Mouse (Mus musculus) midbrain, postnatal 0 days (tissue): ENCODE data around the gene Galnt16. TPM values are rescaled to one million over a fixed set of nuclear protein-coding genes. Genes with fewer than 3 reads are reported as not detected.

ENCODE experiments used
- ATAC-seq: fragments of 200-750 bp; cut with Nextera tagmentation; 2 replicates; pipeline ENCODE4 v1.8.0; 2017; ENCODE audit warnings: moderate number of reproducible peaks, mild to moderate bottlenecking, moderate TSS enrichment, moderate library complexity; ENCODE audit not compliant: low FRiP score
- DNase-seq: peaks from one replicate; pipeline ENCODE4 v3.0.0-alpha.2; 2015; ENCODE audit warnings: low spot score
- H3K27ac ChIP-seq: fragments of 300-500 bp; sonication (generic); 2 replicates; pipeline ENCODE4 v1.5.1; 2014; ENCODE audit warnings: low read depth, mild to moderate bottlenecking, low read length, mixed read lengths
- H3K27me3 ChIP-seq: fragments of 300-500 bp; sonication (generic); 2 replicates; pipeline ENCODE4 v1.6.1; 2014; ENCODE audit warnings: low read length, control low read depth, mixed read lengths; ENCODE audit not compliant: insufficient read depth
- H3K36me3 ChIP-seq: fragments of 300-500 bp; sonication (generic); 2 replicates; pipeline ENCODE4 v1.6.1; 2014; ENCODE audit warnings: low read length, control low read depth, mixed read lengths; ENCODE audit not compliant: insufficient read depth
- H3K4me1 ChIP-seq: fragments of 300-500 bp; sonication (generic); 2 replicates; pipeline ENCODE4 v1.6.1; 2014; ENCODE audit warnings: mild to moderate bottlenecking, control low read depth, antibody characterized with exemption, low read length, mixed read lengths; ENCODE audit not compliant: insufficient read depth
- H3K4me2 ChIP-seq: fragments of 300-500 bp; sonication (generic); 2 replicates; pipeline ENCODE4 v1.6.1; 2014; ENCODE audit warnings: low read depth, mild to moderate bottlenecking, low read length, mixed read lengths; ENCODE audit not compliant: poor library complexity, severe bottlenecking
- H3K4me3 ChIP-seq: fragments of 300-500 bp; sonication (generic); 2 replicates; pipeline ENCODE4 v1.5.1; 2014; ENCODE audit warnings: low read depth, mild to moderate bottlenecking, low read length, moderate library complexity
- H3K9ac ChIP-seq: fragments of 300-500 bp; sonication (generic); replicated peaks from 2 replicates; pipeline ENCODE4 v1.6.1; 2014; ENCODE audit warnings: mild to moderate bottlenecking, low read length, moderate library complexity, mixed read lengths; ENCODE audit not compliant: poor library complexity, severe bottlenecking
- H3K9me3 ChIP-seq: fragments of 300-500 bp; sonication (generic); 2 replicates; pipeline ENCODE4 v1.6.1; 2016; ENCODE audit warnings: low read length, control low read depth
- CTCF ChIP-seq: IDR thresholded peaks from 2 replicates; pipeline ENCODE4 v1.5.1; 2016; ENCODE audit warnings: antibody characterized with exemption, mild to moderate bottlenecking
- WGBS: fragments of 180-500 bp; shearing (Covaris S2); extraction: QIAGEN DNeasy Blood & Tissue Kit; methylation state at CpG from one replicate; pipeline ENCODE4 v1.1.7; 2014; 5-methylcytosine and 5-hydroxymethylcytosine counted together
- polyA plus RNA-seq: library from polyadenylated mRNA; unstranded; fragments of >200 nt; fragmentation: Nextera tagmentation; extraction: Ambion mirVana; gene quantifications from 2 replicates; pipeline ENCODE4 v1.2.1, GENCODE M21; 2015
- total RNA-seq: library from RNA; depleted of rRNA; stranded (reverse); fragments of >200 nt; gene quantifications from 2 replicates; pipeline ENCODE4 v1.2.3, GENCODE M21; 2014

Galnt16 gene
- total and polyA plus RNA-seq, 2 experiments from 2014 or later: 41.1 to 83.0 TPM

DNA sequence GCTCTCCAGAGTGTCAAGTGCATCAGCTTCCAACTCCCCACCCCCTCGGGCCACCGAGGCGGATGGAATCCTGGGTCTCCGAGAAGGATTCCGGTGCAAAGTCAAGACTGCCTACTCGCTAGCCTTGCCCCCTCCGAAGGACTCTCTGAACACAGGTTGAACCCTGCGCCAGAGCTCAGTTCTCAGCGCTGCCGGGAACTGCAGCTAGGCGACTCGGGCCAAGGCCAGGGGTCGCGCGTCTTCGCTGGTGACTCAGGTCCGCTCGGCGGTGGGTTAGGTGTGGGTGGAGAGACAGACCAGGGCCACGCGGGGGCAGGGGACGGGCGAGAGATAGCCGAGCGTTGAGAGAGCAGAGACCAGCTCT, 298 bp downstream of the Galnt16 start:
- peak; percentile 23 for TF ChIP-seq CTCF
- H3K27ac ChIP-seq: peak overlapping the region; percentile 86
- peak overlapping the region; percentile 76 for H3K9ac ChIP-seq
- ATAC-seq (peak; percentile 57; the same call in 1 of the 2 replicates), DNase-seq (no peak)
- no peaks in the 10 kb centered on the region for H3K36me3 ChIP-seq
- peak overlapping the region; percentile 83 for H3K4me2 ChIP-seq
- under 1% methylated on average over 23 of the region's 25 CpGs for WGBS
- no peaks in the 10 kb centered on the region for H3K27me3 ChIP-seq
- peak overlapping the region; percentile 96 for H3K4me3 ChIP-seq
- peaks cover 1% of the 10 kb centered on the region; the same call in 1 of the 2 replicates for H3K4me1 ChIP-seq
- H3K9me3 ChIP-seq: no peaks in the 10 kb centered on the region

DNA sequence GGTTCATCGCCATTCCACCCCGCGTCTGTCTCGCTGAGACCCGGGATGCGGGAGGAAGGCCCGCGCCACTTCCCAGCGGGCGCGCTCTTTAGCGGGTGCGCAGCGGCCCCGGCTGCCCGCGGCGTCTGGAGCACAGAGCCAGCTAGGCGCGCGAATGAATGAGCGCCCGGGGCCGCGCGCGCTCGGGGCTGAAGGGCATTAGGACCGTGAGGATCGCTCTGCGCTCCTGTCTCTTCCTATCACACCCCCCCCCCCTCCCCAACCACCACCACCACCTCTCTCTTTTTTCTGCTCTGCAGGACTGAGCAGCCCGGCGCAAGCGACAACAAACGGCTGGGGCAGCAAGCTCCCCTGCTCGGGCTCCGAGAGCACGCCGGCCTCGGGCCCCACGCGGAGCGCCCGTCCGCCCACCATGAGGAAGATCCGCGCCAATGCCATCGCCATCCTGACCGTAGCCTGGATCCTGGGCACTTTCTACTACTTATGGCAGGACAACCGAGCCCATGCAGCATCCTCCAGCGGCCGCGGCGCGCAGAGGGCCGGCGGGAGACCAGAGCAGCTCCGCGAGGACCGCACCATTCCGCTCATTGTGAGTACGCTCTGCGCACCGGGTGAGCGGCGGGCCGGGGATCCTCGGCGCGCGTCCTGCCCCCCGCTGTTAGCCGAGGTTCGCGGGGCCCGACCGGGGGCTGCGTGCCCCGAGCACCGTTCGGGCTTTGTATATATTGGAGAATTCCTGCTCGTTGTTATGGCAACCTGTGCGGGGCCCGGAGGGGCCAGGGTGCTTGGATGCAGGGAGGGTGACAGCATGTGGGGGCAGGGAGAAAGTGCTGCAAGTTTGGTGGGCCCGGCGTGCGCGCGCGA, 912 bp downstream of the Galnt16 start:
- Histone ChIP-seq H3K9me3 (no peaks in the 10 kb centered on the region), H3K4me1 (peaks cover 3% of the 10 kb centered on the region; the same call in 1 of the 2 replicates), H3K4me3 (peak overlapping the region; percentile 96), H3K4me2 (peak overlapping the region; percentile 83), H3K27ac (peak overlapping the region; percentile 86), H3K9ac (peak overlapping the region; percentile 76), H3K27me3 (no peaks in the 10 kb centered on the region), H3K36me3 (no peaks in the 10 kb centered on the region)
- TF ChIP-seq CTCF: no peak
- under 1% methylated on average over 70 of the region's 90 CpGs for WGBS
- ATAC-seq: peak; percentile 80
- DNase-seq: peak; percentile 84

DNA sequence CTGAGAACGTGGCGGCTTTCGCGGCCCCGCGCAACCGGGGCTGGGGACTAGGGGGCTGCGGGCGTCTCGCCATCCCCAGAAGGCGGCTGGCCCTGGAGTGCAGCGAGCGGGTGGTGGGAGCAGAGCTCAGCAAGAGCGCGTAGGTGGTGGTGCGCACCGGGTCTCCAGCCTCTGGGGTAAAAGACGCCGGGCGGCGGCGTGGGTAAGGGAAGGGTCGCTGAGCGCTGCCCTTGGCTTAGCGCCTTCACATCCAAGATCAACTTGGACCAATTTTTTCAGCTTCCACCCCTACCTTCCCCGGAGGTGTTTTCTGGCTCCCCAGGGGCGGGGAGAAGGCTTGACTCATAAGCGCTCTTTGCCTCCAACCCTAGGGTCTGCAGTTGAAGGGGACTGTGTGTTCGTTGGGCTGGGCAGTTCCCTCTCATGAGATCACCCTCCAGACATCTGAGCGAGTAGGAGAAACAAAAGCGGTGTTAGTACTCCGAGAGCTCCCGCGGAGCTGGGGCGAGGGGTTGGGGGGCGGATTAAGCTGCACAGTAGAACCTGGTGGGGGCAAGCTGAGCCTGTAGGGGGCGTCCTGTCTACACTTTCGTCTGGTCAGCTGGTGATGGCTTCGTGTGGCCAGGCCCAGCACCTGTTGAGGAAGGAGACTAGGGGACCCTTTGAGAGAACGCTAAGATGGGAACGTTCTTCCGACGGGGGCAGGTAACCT, 1.7 kb downstream of the Galnt16 start:
- H3K27me3 ChIP-seq: no peaks in the 10 kb centered on the region
- TF ChIP-seq CTCF: peak; percentile 69
- peak; percentile 24; the same call in 1 of the 2 replicates for ATAC-seq
- H3K4me3 ChIP-seq: peak overlapping the region; percentile 96
- peak overlapping the region; percentile 83 for H3K4me2 ChIP-seq
- peak; percentile 79 for DNase-seq
- H3K36me3 ChIP-seq: no peaks in the 10 kb centered on the region
- peaks cover 3% of the 10 kb centered on the region; the same call in 1 of the 2 replicates for H3K4me1 ChIP-seq
- no peaks in the 10 kb centered on the region for H3K9me3 ChIP-seq
- H3K9ac ChIP-seq: peak overlapping the region; percentile 76
- peak overlapping the region; percentile 86 for H3K27ac ChIP-seq
- under 1% methylated on average over 43 of the region's 43 CpGs for WGBS

DNA sequence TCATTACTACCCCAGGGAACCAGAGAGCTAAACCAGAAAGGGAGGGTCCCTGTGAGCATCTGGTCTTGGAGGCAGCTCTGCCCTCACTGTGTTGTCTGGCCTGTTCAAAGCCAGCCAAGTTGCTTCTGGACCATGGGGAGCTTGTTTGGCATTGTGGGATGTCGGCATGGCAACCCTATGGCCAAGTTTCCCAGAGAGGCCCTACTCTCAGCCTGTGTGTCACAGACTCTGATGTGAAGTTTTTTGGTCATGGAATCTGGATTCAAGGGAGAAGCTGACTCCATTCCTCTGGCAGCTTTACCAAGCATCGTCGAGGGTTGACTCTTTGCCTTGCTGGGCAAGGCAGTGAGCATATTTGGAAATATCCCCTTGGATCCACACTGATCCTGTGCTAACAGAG, 3.9 kb downstream of the Galnt16 start:
- Histone ChIP-seq H3K9ac (no peak overlapping the region), H3K27me3 (no peaks in the 10 kb centered on the region), H3K36me3 (no peaks in the 10 kb centered on the region), H3K4me1 (peaks cover 10% of the 10 kb centered on the region; the same call in 1 of the 2 replicates), H3K9me3 (no peaks in the 10 kb centered on the region), H3K4me3 (no peak overlapping the region), H3K27ac (no peak overlapping the region), H3K4me2 (no peak overlapping the region)
- no peak for ATAC-seq
- 59% methylated on average over 3 of the region's 3 CpGs for WGBS
- peak; percentile 76 for DNase-seq
- no peak for TF ChIP-seq CTCF

DNA sequence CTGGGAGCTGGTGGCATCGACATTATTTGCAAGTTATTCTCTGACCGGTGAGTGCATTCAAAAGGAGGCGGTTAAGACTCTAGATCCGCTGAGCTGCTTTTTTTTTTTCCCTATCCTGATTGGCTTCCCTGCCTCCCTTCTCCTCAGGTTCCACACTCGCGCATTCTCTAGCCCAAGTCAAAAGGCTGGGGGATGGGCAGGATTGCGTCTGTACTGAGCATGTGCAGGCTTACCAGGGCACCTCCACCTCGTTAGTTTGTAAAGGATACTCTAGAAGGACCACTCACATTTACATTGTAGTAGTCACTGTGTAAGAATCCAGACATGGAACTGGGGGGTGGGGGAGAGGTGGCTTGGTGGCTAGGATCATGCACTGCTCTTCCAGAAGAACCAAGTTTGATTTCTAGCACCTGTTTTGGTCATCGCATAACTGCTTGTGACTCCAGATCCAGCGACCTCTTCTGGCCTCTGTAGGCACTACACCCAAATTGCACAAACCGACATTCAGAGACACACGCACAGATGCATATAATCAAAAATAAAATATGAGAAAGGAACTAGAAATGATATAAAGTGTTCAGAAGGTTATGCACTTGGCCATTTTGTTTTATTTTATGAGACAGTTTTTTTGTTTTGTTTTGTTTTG, 6.3 kb downstream of the Galnt16 start:
- no peak overlapping the region for H3K27ac ChIP-seq
- no peaks in the 10 kb centered on the region for H3K27me3 ChIP-seq
- peaks cover 14% of the 10 kb centered on the region; the same call in 1 of the 2 replicates for H3K4me1 ChIP-seq
- H3K4me2 ChIP-seq: no peak overlapping the region
- DNase-seq (peak; percentile 48), ATAC-seq (no peak)
- WGBS: 30% methylated on average over 12 of the region's 12 CpGs
- no peak overlapping the region for H3K4me3 ChIP-seq
- H3K36me3 ChIP-seq: no peaks in the 10 kb centered on the region
- TF ChIP-seq CTCF: peak; percentile 50
- no peaks in the 10 kb centered on the region for H3K9me3 ChIP-seq
- H3K9ac ChIP-seq: no peak overlapping the region
